Mouse (Mus musculus) adrenal gland (tissue): Measurements from ENCODE around the gene Amotl2.

ENCODE experiments used
- intact Hi-C: fragments of 180-260 bp; cut with DNase I; formaldehyde crosslinking; loops from one replicate; pipeline ENCODE4 v1.15.1; 2025

Amotl2 gene

GRCm38 (mm10) chr9:102769257-102769656, 52.8 kb downstream of the Amotl2 start:
- intact Hi-C loops, result no loop called here

GRCm38 (mm10) chr9:102770190-102770589, 53.7 kb downstream of the Amotl2 start:
- intact Hi-C loops, result no loop called here

- intact Hi-C loops, result no loop called here
Measured at GRCm38 (mm10) chr9:102771308-102771895, 54.9 kb downstream of the Amotl2 start.

GRCm38 (mm10) chr9:102777631-102778591, 61.4 kb downstream of the Amotl2 start:
- intact Hi-C loops, result no loop called here

- intact Hi-C loops, result loop anchor here (1.0 kb wide), 1 partner anchor 62 kb away; no protein-coding TSS in a partner anchor
Measured at GRCm38 (mm10) chr9:102779493-102779892, 63.0 kb downstream of the Amotl2 start.
